In genomic region chr15:8569617-8570016, GRCm38 (mm10) we compare ENCODE assay signal across 9 mouse cellular contexts. TPM values are rescaled to one million over a fixed set of nuclear protein-coding genes. Genes with fewer than 3 reads are reported as not detected.
DNase-seq lines count a peak whose midpoint lies in the region; ATAC-seq and TF ChIP-seq lines count a peak whose summit lies in the region.
"Had no signal": no experiment of that assay in that cellular context is flagged by ENCODE, and none has a peak within 500 bp of the region (broad histone marks: within the 10 kb centered on the region; RNA-seq: fewer than 3 reads in every experiment).

No protein-coding gene starts in this region.

- H3K9me3 ChIP-seq in heart, embryonic 13.5 days = no peaks in the 10 kb centered on the region
- no peaks in the 10 kb centered on the region for H3K9me3 ChIP-seq in midbrain, embryonic 10.5 days (replicated peaks)

- H3K36me3 ChIP-seq in spleen, adult 2 months (ENCODE audit: control insufficient read depth, insufficient read depth, low read length) = no peaks in the 10 kb centered on the region
- no peaks in the 10 kb centered on the region for H3K36me3 ChIP-seq in heart, embryonic 13.5 days
- no peaks in the 10 kb centered on the region for H3K36me3 ChIP-seq in midbrain, embryonic 10.5 days

- H3K4me3 ChIP-seq in spleen, adult 2 months (ENCODE audit: extremely low read depth, insufficient read depth, insufficient read length) = peak overlapping the region; percentile 68
- peak overlapping the region; percentile 71 for H3K4me3 ChIP-seq in heart, embryonic 13.5 days
- peak overlapping the region; percentile 69 for H3K4me3 ChIP-seq in midbrain, embryonic 10.5 days

- H3K4me2 ChIP-seq in heart, embryonic 13.5 days = peak overlapping the region; percentile 99

- H3K27me3 ChIP-seq in spleen, adult 2 months (ENCODE audit: control insufficient read depth, insufficient read depth, low read length) = no peaks in the 10 kb centered on the region
- peaks cover 37% of the 10 kb centered on the region for H3K27me3 ChIP-seq in heart, embryonic 13.5 days (replicated peaks)
- peaks cover 28% of the 10 kb centered on the region for H3K27me3 ChIP-seq in midbrain, embryonic 10.5 days (ENCODE audit: low read depth, poor library complexity, severe bottlenecking)

- ATAC-seq in heart, embryonic 13.5 days (ENCODE audit: extremely low read depth, insufficient number of reproducible peaks, low FRiP score, low TSS enrichment) = no peak

- peak overlapping the region; percentile 64 for H3K27ac ChIP-seq in spleen, adult 2 months (ENCODE audit: insufficient read depth, low read length)
- H3K27ac ChIP-seq in heart, embryonic 13.5 days (replicated peaks) = no peak overlapping the region
- H3K27ac ChIP-seq in midbrain, embryonic 10.5 days (replicated peaks) = peak overlapping the region; percentile 75

- peak in 1 of 2 experiments; percentile 76 for DNase-seq in spleen, adult 2 months (ENCODE audit: low read depth in 1 of 2, low spot score in 2 of 2)
- DNase-seq in spleen, adult 12 weeks (ENCODE audit: low spot score) = no peak
- peak; percentile 35 for DNase-seq in adrenal gland, postnatal 10 days
- DNase-seq in kidney, postnatal 36 days = peak; percentile 37 to 47
- no peak for DNase-seq in midbrain, embryonic 10.5 days (ENCODE audit: low spot score)
- peak; percentile 84 for DNase-seq in testis, postnatal 14 days (ENCODE audit: low spot score)
- DNase-seq in cerebellum, adult 11-12 months = no peak

- no peak for TF ChIP-seq CTCF in spleen, adult 2 months (IDR thresholded peaks at IDR 0.05; ENCODE audit: extremely low read depth, insufficient read depth, insufficient read length, insufficient replicate concordance)

- peak overlapping the region; percentile 74 for H3K9ac ChIP-seq in heart, embryonic 13.5 days

- H3K4me1 ChIP-seq in spleen, adult 2 months (ENCODE audit: control insufficient read depth, insufficient read depth, insufficient read length) = no peaks in the 10 kb centered on the region; the same call in 1 of the 2 replicates
- peaks cover 13% of the 10 kb centered on the region for H3K4me1 ChIP-seq in heart, embryonic 13.5 days
- H3K4me1 ChIP-seq in midbrain, embryonic 10.5 days = peaks cover 20% of the 10 kb centered on the region

- WGBS in spleen, adult 2 months = 1% methylated on average over 11 of the region's 11 CpGs
- 4% methylated on average over 11 of the region's 11 CpGs for WGBS in heart, embryonic 13.5 days
- 7% methylated on average over 11 of the region's 11 CpGs for WGBS in midbrain, embryonic 10.5 days

- TF ChIP-seq POLR2A in spleen, adult 2 months (IDR thresholded peaks at IDR 0.05; ENCODE audit: low read depth, low read length) = no peak

RNA-seq across cellular contexts. Expression of gene Gm2310, which starts 49.9 kb away (rescaled TPM):
- not detected in 2 replicates for polyA plus RNA-seq in spleen, adult 2 months (2012; rRNA removed)
- not detected for total RNA-seq in adrenal gland, postnatal 10 days (2021)
- polyA plus RNA-seq in heart, embryonic 13.5 days (2015; fragmentation: Nextera tagmentation; extraction: Ambion mirVana) = not detected in 2 replicates
- polyA plus RNA-seq in midbrain, embryonic 10.5 days (2016; fragmentation: Nextera tagmentation; extraction: Ambion mirVana) = not detected in 2 replicates
- total RNA-seq: layer of hippocampus, adult 18-20 months had no signal

Comparison
In these comparisons a context has a peak if more than half of its experiments do, and no peak if none do; other contexts are left out.
1. DNase-seq: peak in adrenal gland, postnatal 10 days (single experiment), kidney, postnatal 36 days (2 of 2) and testis, postnatal 14 days (single experiment); none in spleen, adult 12 weeks (single experiment), midbrain, embryonic 10.5 days (single experiment) and cerebellum, adult 11-12 months (single experiment).
2. Peak in every context shown above with its lines, with median percentiles within 50 percentile points of each other: H3K4me3 ChIP-seq.